Mouse (Mus musculus) gastrocnemius, postnatal 25 days (tissue): ENCODE measurements at regions not wholly inside any gene's neighbourhood (a gene's known extent, or its start where the extent isn't known, plus 50 kb on each side); places are given as distances from the start of the nearest gene placed in this dataset.

Source experiments
- DNase-seq: peaks from one replicate; pipeline ENCODE4 v3.0.0; 2022

DNA sequence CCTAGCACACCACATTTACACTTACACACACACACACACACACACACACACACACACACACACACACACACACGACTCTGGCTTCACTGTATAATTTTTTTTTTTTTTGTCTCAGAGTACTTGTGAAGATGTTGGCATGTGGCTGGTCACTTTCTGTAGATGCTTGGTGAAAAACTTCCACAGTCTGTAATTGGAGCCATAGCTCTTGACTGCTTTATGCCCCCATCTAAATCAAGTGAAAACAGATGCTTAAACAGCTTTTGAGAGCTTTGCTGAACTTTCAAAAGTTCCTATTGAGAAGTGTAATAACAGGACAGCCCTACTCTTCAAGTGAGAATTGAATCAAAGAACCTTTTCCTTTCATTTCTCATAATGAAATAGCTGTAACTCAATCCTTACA, 317.7 kb downstream of the Gm21750 start:
- no peak for DNase-seq

DNA sequence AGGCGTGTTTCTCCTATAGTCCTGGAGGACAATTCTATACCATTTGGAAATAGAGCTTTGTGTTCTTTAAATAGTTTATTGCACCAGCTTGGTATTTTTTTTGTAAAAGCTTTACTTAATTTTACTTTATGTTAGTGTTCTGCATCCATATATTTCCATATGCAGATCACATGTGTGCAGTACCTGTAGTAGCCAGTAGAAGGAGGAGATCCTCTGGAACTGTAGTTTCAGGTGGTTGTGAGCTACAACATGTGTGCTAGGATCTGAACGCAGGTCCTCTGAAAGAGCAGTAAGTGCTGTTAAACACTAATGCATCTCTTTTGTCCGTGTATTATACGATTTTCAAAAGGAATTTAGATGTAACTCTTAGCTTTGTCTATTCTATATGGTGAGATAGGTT, 335.2 kb downstream of the Gm21750 start:
- no peak for DNase-seq

GRCm38 (mm10) chr14:73997796-73998195, 336.8 kb downstream of the Gm21750 start:
- no peak for DNase-seq

- no peak for DNase-seq
Observed at GRCm38 (mm10) chr14:73999409-73999909, 338.4 kb downstream of the Gm21750 start.

DNA sequence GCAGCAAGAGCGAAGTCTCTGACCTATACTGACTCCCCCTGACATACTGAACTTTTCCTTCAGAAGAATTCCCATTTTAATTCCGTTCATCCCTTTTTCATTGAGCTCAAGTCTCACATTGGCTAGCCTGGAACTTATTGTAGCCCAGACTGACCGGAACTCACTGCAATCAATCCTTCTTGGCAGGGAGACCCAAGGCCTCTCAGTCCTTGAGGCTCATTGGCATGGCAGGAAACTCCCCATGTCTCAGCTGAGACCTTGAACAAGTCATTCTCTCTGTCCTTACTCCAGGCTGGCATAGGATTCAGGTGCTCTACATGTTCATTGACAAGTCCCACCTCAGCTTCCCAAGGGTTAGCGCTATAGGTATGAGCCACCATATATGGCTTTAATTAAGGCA, 345.9 kb downstream of the Gm21750 start:
- no peak for DNase-seq

DNA sequence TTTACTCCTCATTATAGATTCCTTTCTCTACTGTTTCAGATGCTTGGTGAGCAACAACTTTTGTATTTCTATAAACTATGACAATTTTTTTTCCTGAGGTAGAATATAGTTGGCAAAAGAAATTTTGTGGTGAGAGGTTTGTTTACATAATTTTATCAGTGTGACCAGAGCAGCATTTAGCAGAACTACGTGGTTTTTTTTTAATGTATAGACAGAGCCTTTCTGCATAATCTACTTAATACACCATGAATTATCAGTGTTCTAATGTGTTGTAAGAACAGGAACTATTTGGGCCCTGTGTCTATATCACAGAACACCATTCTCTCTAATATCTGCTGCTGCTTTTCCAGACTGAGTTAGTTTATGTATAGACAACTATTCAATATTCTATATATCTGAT, 350.5 kb downstream of the Gm21750 start:
- DNase-seq = no peak

DNA sequence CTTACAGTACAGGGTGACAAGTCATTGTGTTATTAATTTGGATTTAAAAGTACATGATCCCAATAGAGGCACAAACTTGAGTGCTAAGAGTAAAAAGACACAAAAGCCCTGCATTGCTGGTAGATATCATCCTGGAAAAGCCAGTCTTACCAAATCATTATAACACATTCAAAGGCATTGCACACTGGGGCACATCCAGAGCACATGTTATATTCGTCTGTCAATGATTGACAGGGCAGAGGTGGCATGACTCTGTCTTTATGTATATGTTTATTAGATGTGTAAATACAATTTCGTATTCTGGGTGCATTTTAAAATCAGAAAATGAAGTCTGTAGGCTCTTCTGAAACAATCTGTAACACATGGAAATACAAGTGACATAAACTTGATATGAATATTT, 358.4 kb downstream of the Gm21750 start:
- DNase-seq = no peak

- no peak for DNase-seq
Observed at GRCm38 (mm10) chr14:74047009-74047694, 386.1 kb downstream of the Gm21750 start.

DNA sequence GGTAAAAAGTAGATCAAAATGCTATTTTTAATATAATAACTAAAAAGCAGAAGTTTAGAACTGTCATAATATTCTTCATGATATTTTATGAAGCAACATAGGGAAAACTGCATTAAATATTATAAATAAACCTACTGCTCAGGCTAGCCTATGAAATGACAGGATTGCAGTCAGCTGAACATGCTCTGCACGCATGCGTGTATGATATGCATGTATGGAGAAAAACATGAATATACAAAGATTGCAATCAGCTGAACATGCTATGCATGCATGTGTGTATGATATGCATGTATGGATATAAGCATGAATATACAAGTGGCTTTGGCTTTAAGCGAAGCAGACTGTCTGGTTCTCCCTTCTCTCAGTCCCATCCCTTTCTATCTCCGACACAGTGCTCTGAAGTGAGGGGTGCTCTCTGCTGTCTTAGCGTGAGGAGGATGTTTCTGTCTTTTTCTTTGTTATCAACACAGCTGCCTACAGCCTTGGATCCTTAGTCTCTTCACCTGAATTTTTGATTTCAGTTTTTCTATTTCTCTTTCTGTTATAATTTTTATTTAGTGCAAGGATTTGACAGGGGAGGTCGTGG, 386.8 kb downstream of the Gm21750 start:
- no peak for DNase-seq

DNA sequence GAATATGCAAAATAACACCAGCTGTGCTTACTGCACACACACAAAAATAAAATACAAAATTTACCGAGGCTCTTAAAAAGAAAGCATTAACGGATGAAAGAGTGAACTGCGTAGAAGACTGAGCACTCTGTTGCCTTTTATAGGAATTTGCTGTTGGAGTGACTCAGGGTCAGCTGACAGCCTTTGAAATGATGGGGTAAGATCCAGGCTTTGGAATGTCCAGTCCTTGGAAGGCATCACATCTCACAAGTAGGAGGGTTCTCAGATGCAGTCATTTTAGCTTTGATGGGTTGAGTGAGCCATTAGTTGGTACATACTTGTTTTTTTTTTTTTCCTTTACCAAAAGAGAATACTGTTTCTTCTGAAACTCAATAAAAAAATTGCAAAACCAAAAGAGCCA, 387.4 kb downstream of the Gm21750 start:
- no peak for DNase-seq

DNA sequence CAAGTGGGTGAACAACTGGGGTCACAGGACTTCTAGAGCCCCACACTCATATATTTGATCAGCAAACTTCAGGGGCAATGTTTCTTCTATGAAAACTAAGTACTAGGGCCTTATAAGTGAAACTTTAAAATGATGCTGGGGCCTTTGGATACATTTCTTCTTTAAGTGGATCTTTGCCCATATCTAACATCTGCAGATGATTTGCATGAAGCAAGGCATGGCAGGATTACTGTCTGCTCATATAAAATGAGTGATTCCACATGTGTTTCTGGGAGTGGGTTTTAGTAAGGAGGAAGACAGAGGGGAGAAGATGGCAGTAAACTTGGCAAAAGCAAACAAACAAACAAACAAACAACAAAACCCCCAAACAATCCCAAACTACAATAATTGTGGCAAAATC, 405.0 kb downstream of the Gm21750 start:
- no peak for DNase-seq

DNA sequence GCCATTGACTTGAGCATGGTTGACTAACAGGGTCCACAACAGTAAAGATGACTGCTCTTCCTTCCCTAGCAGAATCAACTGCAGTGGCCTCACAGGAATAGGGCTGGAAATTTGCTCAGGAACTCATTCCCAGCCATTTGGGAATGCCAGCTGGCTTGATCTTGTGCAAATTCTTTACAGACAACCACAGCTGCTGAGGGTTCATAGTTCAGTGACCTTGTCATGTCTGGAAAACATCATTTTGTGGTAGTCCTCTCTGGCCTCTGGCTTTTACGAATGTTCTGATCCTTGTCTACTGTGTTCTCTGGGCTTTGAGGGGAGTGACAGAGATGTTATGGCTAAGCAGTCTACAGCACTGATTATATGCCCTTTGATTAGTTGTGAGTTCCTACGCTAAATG, 432.0 kb downstream of the Gm21750 start:
- peak; percentile 9 for DNase-seq

DNA sequence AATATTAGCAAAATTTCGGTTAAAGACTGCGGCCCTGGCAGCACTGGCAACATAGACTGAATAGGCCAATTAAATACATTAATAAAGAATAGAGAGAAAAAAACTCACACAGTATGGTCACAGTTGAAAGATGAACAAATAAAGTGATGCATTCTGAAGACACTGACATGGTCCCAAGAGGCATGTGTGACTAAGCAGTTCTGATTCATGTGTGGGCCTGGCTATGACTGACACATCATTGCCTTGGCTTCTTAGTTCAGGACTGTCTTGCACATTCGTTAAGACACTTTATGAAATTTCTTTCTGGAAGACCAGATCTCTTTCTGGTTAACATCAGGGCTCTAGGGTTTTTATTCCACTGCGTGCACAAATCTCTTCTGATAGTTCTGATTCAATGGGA, 438.7 kb downstream of the Gm21750 start:
- no peak for DNase-seq

DNA sequence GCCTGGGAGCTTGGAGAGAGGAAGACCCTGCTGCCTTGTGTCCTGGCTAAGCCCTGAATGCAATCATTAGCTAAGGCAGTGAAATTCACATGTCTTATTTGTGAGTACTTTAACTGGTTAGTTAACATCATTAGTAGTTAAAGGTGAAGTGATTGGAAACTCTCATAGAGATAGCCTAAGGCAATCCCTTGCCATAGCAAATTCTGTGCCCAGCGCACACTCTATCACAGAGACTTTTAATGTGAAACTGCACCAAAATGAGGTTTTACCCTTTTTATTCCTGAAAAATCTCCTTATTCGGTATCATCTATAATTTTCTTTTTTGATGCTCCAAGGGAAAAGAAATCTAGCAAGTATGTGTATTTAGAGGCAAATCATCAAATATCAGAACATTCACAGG, 451.6 kb downstream of the Gm21750 start:
- DNase-seq = no peak

- no peak for DNase-seq
Observed at GRCm38 (mm10) chr14:74113116-74113515, 452.1 kb downstream of the Gm21750 start.

- no peak for DNase-seq
Observed at GRCm38 (mm10) chr14:74113556-74113955, 452.5 kb downstream of the Gm21750 start.

GRCm38 (mm10) chr14:74117686-74118085, 456.7 kb downstream of the Gm21750 start:
- no peak for DNase-seq

DNA sequence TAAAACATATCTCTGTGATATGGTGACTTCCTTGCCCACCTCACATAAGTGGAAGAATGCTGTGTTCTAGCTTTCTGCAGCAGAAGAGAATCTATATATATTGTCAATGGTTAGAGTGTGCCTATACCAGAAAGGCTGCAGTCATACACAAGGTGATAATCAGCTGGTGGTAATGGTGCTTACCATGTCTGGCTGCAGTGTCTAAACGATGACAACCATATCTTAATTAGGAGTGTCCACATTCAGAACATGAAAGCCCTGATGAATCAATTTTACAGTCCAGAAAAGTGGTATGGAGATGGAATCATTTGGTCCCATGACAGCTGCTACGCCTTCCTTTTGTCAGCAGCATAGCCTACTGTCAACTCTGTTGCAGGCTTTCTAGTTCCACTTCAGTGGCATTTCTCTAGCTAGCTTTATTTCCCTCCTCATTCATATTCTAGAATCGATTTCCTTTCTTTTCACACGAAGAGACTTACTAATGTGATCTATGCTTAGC, 484.2 kb downstream of the Gm21750 start:
- no peak for DNase-seq

GRCm38 (mm10) chr14:74166221-74166620, 474.4 kb upstream of the Htr2a start:
- no peak for DNase-seq

- DNase-seq = no peak
Observed at GRCm38 (mm10) chr14:74169131-74169875, 471.3 kb upstream of the Htr2a start.

- no peak for DNase-seq
Observed at GRCm38 (mm10) chr14:74180066-74180465, 460.6 kb upstream of the Htr2a start.

GRCm38 (mm10) chr14:74182996-74183395, 457.6 kb upstream of the Htr2a start:
- DNase-seq = no peak

DNA sequence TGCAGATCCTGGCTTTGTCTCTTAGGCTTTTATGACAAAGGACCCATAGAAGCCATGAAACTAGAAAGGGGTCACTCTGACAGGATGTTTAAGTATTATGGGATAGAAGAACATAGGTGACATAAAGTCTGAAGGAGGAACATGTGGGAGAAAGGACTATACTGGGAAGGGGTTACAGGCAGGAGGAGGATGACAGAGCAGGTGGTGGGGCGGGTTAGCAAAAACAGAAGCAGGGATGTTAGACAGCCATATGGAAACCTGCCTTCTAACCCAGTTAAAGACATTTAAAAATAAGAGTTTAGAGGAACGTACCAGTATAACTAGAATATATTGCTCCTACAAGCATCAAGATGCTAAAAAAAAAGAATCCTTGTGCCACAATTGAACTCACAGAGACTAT, 438.9 kb upstream of the Htr2a start:
- no peak for DNase-seq
